Mouse (Mus musculus): ENCODE measurements around the gene Arhgef38.

DNA sequence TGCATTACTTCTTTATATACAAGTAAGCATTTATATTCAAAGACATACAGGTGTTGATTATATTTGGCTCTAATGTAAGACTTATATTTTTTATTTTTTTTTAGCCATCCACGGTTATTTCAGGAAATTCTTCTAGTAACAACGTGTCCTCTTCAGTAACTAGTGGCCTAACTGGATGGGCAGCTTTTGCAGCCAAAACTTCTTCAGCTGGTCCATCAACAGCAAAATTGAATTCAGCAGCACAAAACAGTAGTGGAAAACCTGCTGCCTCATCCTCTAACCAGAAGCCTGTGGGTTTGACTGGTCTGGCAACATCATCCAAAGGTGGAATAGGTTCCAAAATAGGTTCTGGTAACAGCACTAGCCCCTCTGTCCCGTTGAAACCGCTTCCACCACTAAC lies 126.0 kb downstream of the Arhgef38 start:
- no peak for TF ChIP-seq CTCF (IDR thresholded peaks at IDR 0.05; ENCODE audit: insufficient read depth, low read depth, low read length)
- no peak for TF ChIP-seq POLR2A (IDR thresholded peaks at IDR 0.05; ENCODE audit: insufficient read depth, low read depth, low read length)
